Mouse (Mus musculus) splenic B cell, adult 2 months (primary cell): Measurements from ENCODE around the gene Pfdn6.
"Not testable (repeated sequence)": the region's sequence is repeated elsewhere in the genome, so short reads cannot be mapped to it uniquely, and the experiment has no call there.

Experiments used
- DNase-seq: peaks from one replicate; pipeline ENCODE4 v3.0.0-alpha.2; 2011; ENCODE audit warnings: low read depth, low spot score
- H3K27me3 ChIP-seq: 2 replicates; pipeline ENCODE4 v1.6.1; 2012; ENCODE audit warnings: mild to moderate bottlenecking, low read length, moderate library complexity, mixed read lengths; ENCODE audit not compliant: control insufficient read depth, poor library complexity, insufficient read depth, severe bottlenecking
- H3K36me3 ChIP-seq: 2 replicates; pipeline ENCODE4 v1.6.1; 2012; ENCODE audit warnings: mild to moderate bottlenecking, low read length, moderate library complexity, mixed read lengths; ENCODE audit not compliant: control insufficient read depth, poor library complexity, insufficient read depth, severe bottlenecking

The Pfdn6 gene

DNA sequence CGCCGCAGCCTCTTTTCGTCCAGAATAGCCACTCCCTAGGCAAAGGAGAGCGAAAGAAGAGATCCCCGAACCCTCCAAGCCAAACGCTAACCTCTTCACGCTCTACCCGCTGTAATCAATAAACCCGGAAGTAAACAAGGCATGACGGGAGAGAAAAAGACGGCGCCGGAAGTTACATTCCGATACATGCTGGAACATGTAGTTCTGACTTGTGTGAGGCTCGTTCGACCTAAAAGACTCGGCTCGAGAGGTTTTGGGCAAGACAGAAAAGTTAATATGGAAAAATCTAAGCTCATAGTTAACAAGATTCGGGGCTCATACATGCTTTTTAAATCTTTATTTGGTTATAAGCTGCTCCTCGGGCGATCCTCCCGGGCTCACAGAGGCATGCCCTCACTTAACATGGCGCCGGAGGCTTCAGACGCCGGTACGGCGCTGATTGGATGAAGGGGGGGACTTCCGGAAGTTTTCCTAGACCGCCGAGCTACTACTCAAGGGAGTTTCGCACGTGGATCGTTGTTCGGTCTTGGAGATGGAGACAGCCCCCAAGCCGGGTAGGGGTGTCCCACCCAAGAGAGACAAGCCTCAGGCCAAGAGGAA, at the start of gene Pfdn6, which contains the start of gene Wdr46:
TSS of gene Pfdn6 (minus strand) at position 138 of the 600 bp plus-strand sequence.
TSS of gene Wdr46 (plus strand) at position 455 of the 600 bp plus-strand sequence.
- peaks cover 13% of the 10 kb centered on the region for H3K36me3 ChIP-seq
- H3K27me3 ChIP-seq, result no peaks in the 10 kb centered on the region
- peak; percentile 90 for DNase-seq

GRCm38 (mm10) chr17:33982136-33982535, 42.0 kb upstream of the Pfdn6 start:
- peak; percentile 82 for DNase-seq
- H3K27me3 ChIP-seq, H3K36me3 ChIP-seq: not testable (repeated sequence)

GRCm38 (mm10) chr17:33981192-33981909, 41.2 kb upstream of the Pfdn6 start:
- not testable (repeated sequence) for H3K27me3 ChIP-seq, H3K36me3 ChIP-seq
- peak; percentile 97 for DNase-seq

GRCm38 (mm10) chr17:33980181-33981035, 40.3 kb upstream of the Pfdn6 start:
- Histone ChIP-seq H3K36me3 (no peaks in the 10 kb centered on the region; the same call in 1 of the 2 replicates), H3K27me3 (no peaks in the 10 kb centered on the region; the same call in 1 of the 2 replicates)
- no peak for DNase-seq

- H3K36me3 ChIP-seq, result peaks cover 2% of the 10 kb centered on the region; the same call in 1 of the 2 replicates
- H3K27me3 ChIP-seq, result no peaks in the 10 kb centered on the region
- no peak for DNase-seq
These were observed 39.4 kb upstream of the Pfdn6 start for GRCm38 (mm10) chr17:33979512-33980050.

GRCm38 (mm10) chr17:33978631-33979031, 38.5 kb upstream of the Pfdn6 start:
- no peaks in the 10 kb centered on the region for H3K27me3 ChIP-seq
- peak; percentile 98 for DNase-seq
- peaks cover 5% of the 10 kb centered on the region; the same call in 1 of the 2 replicates for H3K36me3 ChIP-seq

DNA sequence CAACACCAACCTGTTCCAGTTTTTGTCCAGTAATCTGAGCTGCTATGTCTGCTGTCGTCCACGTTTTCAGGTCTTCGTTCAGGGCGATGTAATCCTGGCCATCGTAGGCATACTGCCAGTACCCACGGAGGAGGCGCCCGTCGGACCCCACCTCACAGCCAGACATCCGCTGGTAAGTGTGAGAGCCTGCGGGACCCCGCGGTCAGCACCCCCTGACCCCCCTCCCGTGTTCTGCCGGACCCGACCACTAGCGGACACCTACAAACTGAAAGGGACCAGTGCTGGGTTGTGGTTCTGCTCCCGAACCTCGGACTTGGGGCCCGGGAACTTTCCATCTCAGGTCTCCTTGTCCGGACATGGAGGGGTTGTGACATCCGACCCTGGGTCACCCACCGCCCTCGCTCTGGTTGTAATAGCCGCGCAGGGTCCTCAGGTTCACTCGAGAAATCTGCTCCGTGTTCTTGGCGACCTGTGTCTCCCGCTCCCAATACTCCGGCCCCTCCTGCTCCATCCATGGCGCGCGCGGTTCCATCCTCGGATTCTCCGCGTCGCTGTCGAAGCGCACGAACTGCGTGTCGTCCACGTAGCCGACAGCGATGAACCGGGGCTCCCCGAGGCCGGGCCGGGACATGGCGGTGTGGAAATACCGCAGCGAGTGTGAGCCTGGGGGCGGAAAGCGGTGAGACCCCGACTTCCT, 37.9 kb upstream of the Pfdn6 start:
- Histone ChIP-seq H3K36me3 (peaks cover 5% of the 10 kb centered on the region; the same call in 1 of the 2 replicates), H3K27me3 (no peaks in the 10 kb centered on the region)
- DNase-seq, result no peak

- Histone ChIP-seq H3K36me3 (peaks cover 5% of the 10 kb centered on the region; the same call in 1 of the 2 replicates), H3K27me3 (no peaks in the 10 kb centered on the region)
- DNase-seq, result no peak
These were observed 33.4 kb upstream of the Pfdn6 start for GRCm38 (mm10) chr17:33973572-33973971.

GRCm38 (mm10) chr17:33972691-33973090, 32.5 kb upstream of the Pfdn6 start:
- Histone ChIP-seq H3K27me3 (no peaks in the 10 kb centered on the region), H3K36me3 (peaks cover 5% of the 10 kb centered on the region; the same call in 1 of the 2 replicates)
- DNase-seq, result no peak

GRCm38 (mm10) chr17:33969394-33969793, 29.3 kb upstream of the Pfdn6 start:
- Histone ChIP-seq H3K36me3 (peaks cover 2% of the 10 kb centered on the region; the same call in 1 of the 2 replicates), H3K27me3 (no peaks in the 10 kb centered on the region)
- peak; percentile 57 for DNase-seq

DNA sequence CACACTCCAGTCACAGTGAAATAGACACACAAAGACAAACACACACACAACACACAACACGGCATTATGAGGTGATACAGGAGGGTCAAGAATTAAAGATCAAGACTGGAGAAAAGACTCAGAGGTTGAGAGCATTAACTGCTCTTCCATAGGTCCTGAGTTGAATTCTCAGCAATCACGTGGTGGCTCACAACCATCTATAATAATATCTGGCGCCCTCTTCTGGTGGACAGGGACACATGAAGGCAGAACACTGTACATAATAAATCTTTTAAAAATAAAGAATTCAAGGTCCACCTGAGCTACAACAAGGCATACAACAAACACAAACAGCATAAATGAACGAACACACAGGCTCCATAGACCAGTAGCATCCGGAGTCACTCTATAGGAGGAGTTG, 28.8 kb upstream of the Pfdn6 start:
- DNase-seq, result peak; percentile 88
- Histone ChIP-seq H3K27me3 (no peaks in the 10 kb centered on the region), H3K36me3 (no peaks in the 10 kb centered on the region; the same call in 1 of the 2 replicates)

DNA sequence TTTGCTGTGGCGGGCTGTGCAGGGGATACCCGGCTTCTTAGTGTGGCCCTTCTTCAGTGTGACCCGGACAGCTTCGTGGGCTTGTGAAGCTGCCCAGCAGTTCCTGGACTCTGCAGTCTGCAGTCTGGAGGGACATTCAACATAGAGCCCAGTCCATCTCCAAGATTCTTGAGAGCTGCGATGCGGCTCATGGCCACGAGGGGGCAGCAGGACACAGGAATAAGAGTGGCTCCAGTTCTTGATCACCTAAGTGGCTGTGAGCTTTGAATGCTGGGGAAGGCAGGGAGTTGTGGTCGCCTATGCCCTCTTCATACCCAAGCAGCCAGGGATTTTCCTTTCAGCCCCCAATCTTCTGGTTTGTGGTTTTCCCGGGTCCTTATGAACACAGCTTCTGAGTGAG, 28.3 kb upstream of the Pfdn6 start:
- no peaks in the 10 kb centered on the region for H3K27me3 ChIP-seq
- no peaks in the 10 kb centered on the region for H3K36me3 ChIP-seq
- peak; percentile 92 for DNase-seq

- Histone ChIP-seq H3K36me3 (peaks cover 2% of the 10 kb centered on the region), H3K27me3 (no peaks in the 10 kb centered on the region)
- DNase-seq, result no peak
These were observed 25.9 kb upstream of the Pfdn6 start for GRCm38 (mm10) chr17:33965846-33966550.
